Mouse (Mus musculus) G1E (cell line): ENCODE measurements at regions not wholly inside any gene's neighbourhood (a gene's known extent, or its start where the extent isn't known, plus 50 kb on each side); places are given as distances from the start of the nearest gene placed in this dataset.

ENCODE experiments used
- CTCF ChIP-seq: IDR thresholded peaks from 2 replicates; pipeline ENCODE4 v1.5.1; 2012; ENCODE audit warnings: low read depth, low read length, inconsistent platforms, mixed read lengths
- POLR2AphosphoS5 ChIP-seq: IDR thresholded peaks from 2 replicates; pipeline ENCODE4 v1.6.1; 2012; ENCODE audit warnings: low read depth, low read length, inconsistent platforms; ENCODE audit not compliant: insufficient replicate concordance

DNA sequence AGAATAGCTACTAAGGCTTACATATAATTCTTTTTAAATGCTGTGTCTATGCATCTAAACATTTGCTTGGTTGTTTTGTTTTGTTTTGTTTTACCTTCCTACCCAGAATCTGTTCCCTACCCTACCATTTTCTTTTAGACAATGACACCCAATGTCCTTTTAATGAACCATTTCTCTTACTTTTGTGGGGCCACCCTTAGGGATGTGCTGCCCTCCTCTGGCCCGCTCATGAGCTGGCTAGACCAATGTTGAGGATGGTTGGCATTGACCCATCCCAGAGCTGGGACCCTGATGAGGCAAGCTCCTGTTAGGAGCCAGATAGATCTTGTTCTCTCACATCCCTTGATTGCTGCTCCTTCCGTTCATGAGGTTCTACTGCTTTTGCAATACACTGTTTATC, 105.0 kb upstream of the Tyw5 start:
- TF ChIP-seq CTCF (no peak), POLR2AphosphoS5 (no peak)
